Mouse (Mus musculus) C2C12 (cell line): ENCODE data around the gene Rab28. TPM values are rescaled to one million over a fixed set of nuclear protein-coding genes. Genes with fewer than 3 reads are reported as not detected.

Source experiments
- H3K27me3 ChIP-seq: one replicate; pipeline ENCODE4 v1.6.1; 2011; ENCODE audit not compliant: control insufficient read depth, insufficient read depth, insufficient read length
- H3K36me3 ChIP-seq: one replicate; pipeline ENCODE4 v1.6.1; 2011; ENCODE audit not compliant: control insufficient read depth, insufficient read depth
- H3K4me3 ChIP-seq: one replicate; pipeline ENCODE4 v1.5.1; 2011; ENCODE audit warnings: mild to moderate bottlenecking, control low read depth; ENCODE audit not compliant: poor library complexity, insufficient read depth, severe bottlenecking
- H3K79me2 ChIP-seq: one replicate; pipeline ENCODE4 v1.6.1; 2011; ENCODE audit not compliant: control insufficient read depth, insufficient read depth
- H3K79me3 ChIP-seq: one replicate; pipeline ENCODE4 v1.6.1; 2011; ENCODE audit warnings: low read depth, control low read depth
- H3ac ChIP-seq: one replicate; pipeline ENCODE3; 2011; ENCODE audit warnings: low read depth; ENCODE audit not compliant: control insufficient read depth, insufficient read length
- CEBPB ChIP-seq: IDR thresholded peaks from one replicate; pipeline ENCODE4 v1.6.1; 2011; ENCODE audit warnings: low read depth, mild to moderate bottlenecking, control low read depth, moderate library complexity
- CTCF ChIP-seq: IDR thresholded peaks from one replicate; pipeline ENCODE4 v1.5.1; 2011; ENCODE audit not compliant: control insufficient read depth, insufficient read depth, insufficient read length
- FOSL1 ChIP-seq: IDR thresholded peaks from one replicate; pipeline ENCODE4 v1.8.0; 2011; ENCODE audit warnings: mild to moderate bottlenecking, low read length; ENCODE audit not compliant: poor library complexity, insufficient read depth, severe bottlenecking
- MAX ChIP-seq: IDR thresholded peaks from one replicate; pipeline ENCODE4 v1.6.1; 2011; ENCODE audit warnings: mild to moderate bottlenecking, control low read depth
- MYOD1 ChIP-seq: IDR thresholded peaks from one replicate; pipeline ENCODE4 v1.6.1; 2011; ENCODE audit warnings: low read depth; ENCODE audit not compliant: control insufficient read depth, insufficient read length
- MYOG ChIP-seq: IDR thresholded peaks from one replicate; pipeline ENCODE4 v1.6.1; 2011; ENCODE audit not compliant: control insufficient read depth, insufficient read length; ENCODE audit errors: extremely low read depth
- USF1 ChIP-seq: IDR thresholded peaks from one replicate; pipeline ENCODE4 v1.6.1; 2011; ENCODE audit warnings: low read depth, mild to moderate bottlenecking, control low read depth, moderate library complexity
- polyA plus RNA-seq: library from polyadenylated mRNA; unstranded; fragments of >200 nt; fragmentation: generic; extraction: Trizol; gene quantifications from one replicate; pipeline ENCODE4 v1.2.1, GENCODE M21; 2012; ENCODE audit warnings: missing spikeins

The Rab28 gene
- polyA plus RNA-seq, 1 experiment, result 35.3 TPM

DNA sequence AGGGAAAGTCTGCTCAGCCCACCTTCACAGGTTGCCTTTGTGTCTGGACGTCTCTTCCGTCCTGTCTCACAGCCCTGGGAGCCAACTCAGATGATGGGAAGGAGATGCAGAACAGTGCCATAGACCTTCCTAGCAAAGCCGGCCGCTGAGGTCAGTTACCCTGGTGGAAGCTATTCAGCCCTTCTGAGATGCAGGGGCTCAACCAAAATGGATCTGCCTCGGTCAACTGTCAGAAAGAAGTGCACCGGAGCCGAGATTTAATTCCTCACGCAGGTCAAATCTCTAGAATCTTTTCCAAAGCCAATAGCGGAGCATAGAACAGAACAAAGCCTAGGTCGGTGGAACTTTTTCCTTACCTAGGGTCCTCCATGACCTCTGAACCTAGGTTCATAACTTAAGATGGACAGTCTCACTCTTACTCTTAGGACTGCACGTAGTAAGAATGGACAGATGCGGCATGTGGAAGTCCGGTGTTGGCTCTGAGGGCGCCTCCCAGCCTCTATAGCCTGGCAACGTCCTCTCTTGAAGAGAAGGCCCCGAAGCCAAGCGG is 46.3 kb upstream of the Rab28 start:
- no peak overlapping the region for H3K4me3 ChIP-seq
- no peaks in the 10 kb centered on the region for H3K79me3 ChIP-seq
- H3K79me2 ChIP-seq, result no peaks in the 10 kb centered on the region
- TF ChIP-seq FOSL1 (no peak), CTCF (no peak), MYOD1 (no peak), MYOG (no peak), USF1 (no peak), CEBPB (no peak), MAX (no peak)
- no peaks in the 10 kb centered on the region for H3K36me3 ChIP-seq
- no peak overlapping the region for H3ac ChIP-seq
- peaks cover 36% of the 10 kb centered on the region for H3K27me3 ChIP-seq

DNA sequence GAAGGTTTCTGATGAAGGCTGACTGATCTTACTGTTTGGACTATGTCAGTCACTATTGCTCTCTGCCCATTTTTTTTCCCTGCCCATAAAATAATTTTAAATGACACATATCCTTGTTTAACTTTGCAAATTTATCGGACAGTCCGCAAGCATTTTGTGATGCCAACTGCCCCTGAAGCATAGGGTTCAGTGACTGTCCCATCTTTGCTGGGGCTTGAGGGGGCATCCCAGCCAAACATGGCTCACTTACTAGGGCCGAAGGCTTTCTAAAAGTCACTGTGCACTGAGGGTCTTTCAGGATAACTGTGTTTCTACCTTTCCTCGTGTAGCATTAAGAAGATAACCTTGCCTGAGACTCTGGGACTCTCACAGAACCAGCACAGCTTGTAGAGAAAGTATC is 44.8 kb upstream of the Rab28 start:
- peaks cover 31% of the 10 kb centered on the region for H3K27me3 ChIP-seq
- no peak overlapping the region for H3ac ChIP-seq
- no peaks in the 10 kb centered on the region for H3K79me2 ChIP-seq
- H3K36me3 ChIP-seq, result no peaks in the 10 kb centered on the region
- H3K4me3 ChIP-seq, result no peak overlapping the region
- TF ChIP-seq FOSL1 (no peak), MYOG (no peak), USF1 (no peak), CEBPB (no peak), CTCF (no peak), MAX (no peak)
- no peaks in the 10 kb centered on the region for H3K79me3 ChIP-seq

DNA sequence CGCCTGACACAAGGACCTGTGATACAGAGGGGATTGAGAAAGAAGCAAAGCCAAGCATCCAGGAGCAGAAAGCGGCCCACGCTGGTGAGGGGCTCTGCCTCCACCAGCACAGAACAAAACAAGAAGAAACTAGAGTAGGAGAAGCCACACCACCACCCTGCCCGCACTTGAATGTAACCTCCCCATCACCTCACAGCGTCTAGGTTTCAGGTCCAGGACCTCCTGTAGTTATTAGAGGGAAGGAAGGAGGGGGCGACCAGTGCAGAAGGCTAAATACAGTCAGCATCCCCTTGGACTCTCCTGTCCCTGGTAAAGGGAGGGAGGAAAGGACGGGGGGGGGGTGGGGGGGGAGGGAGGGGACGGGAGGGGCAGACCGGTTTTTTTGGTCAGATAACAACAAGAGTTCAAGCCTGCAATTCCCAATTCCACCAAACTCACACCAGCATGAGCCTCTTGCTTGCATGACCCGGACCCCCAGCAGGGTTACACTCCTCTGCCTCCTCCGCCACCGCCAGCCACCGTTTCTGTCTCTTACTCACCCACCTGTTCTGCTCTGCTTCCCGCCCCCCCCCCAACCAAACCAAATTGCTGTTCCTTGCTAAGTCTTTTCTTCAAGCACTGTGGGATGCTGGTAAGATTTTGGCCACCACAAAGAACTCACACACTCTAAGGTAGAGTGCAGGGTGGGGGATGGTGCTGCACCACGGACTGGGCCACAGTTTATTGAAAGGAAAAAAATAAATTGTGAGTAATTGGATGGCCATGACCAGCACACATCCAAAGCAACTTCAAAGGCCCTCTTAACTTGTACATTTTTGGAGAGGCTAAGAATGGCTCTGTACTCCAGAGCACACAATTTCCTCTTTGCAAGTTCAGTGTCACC is 37.2 kb upstream of the Rab28 start:
- Histone ChIP-seq H3K4me3 (no peak overlapping the region), H3K79me2 (no peaks in the 10 kb centered on the region), H3K36me3 (no peaks in the 10 kb centered on the region), H3ac (no peak overlapping the region), H3K79me3 (no peaks in the 10 kb centered on the region), H3K27me3 (peaks cover 8% of the 10 kb centered on the region)
- TF ChIP-seq USF1 (no peak), FOSL1 (no peak), CEBPB (no peak), MYOG (no peak), CTCF (no peak), MYOD1 (no peak), MAX (no peak)

GRCm38 (mm10) chr5:41744234-41744633 is 36.3 kb upstream of the Rab28 start:
- Histone ChIP-seq H3K27me3 (peaks cover 8% of the 10 kb centered on the region), H3K36me3 (no peaks in the 10 kb centered on the region), H3ac (no peak overlapping the region), H3K4me3 (no peak overlapping the region), H3K79me3 (no peaks in the 10 kb centered on the region), H3K79me2 (no peaks in the 10 kb centered on the region)
- TF ChIP-seq USF1 (no peak), CEBPB (no peak), FOSL1 (no peak), MYOD1 (no peak), CTCF (no peak), MAX (no peak), MYOG (no peak)

DNA sequence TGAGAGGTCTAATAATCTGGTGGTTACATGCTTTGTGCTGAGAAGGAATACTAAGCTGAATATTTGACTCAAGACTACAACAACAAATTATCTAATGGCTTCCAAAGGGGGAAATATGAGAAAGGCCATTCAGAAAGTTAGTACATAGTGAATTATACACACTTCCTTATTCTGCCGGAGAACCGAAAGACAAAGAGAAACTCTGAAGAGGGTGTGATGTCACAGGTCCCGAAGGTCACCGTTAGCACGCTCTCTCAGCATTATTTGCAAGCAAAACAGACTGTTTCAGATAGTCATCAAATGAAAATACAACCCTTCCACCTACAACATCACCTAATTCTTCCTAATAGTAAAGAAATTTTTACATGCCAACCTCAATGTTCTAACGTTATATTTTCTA is 30.9 kb upstream of the Rab28 start:
- TF ChIP-seq MYOG (no peak), FOSL1 (no peak), CEBPB (no peak), MAX (no peak), USF1 (no peak), MYOD1 (no peak), CTCF (no peak)

More for the DNA sequence above, 30.9 kb upstream of the Rab28 start:
- H3K79me3 ChIP-seq, result no peaks in the 10 kb centered on the region
- H3K27me3 ChIP-seq, result no peaks in the 10 kb centered on the region
- no peaks in the 10 kb centered on the region for H3K36me3 ChIP-seq
- no peak overlapping the region for H3K4me3 ChIP-seq
- no peaks in the 10 kb centered on the region for H3K79me2 ChIP-seq
- no peak overlapping the region for H3ac ChIP-seq
